In genomic region chr7:45870282-45871058, GRCm38 (mm10) we compare ENCODE assay signal across 1 mouse cellular context.
A peak's percentile ranks its signal among the peaks of the same experiment; 100 is the strongest.
TF ChIP-seq lines count a peak whose summit lies in the region.

No protein-coding gene starts in this region.

TF ChIP-seq in CH12.LX, 34 proteins besides CTCF, POLR2A, EP300 and RAD21:
- TF ChIP-seq NRF1 (IDR thresholded peaks at IDR 0.05; ENCODE audit: low read depth, low read length) (peak; percentile 65), PAX5 (IDR thresholded peaks at IDR 0.05; ENCODE audit: low read length) (no peak)
